Mouse (Mus musculus): ENCODE results near the gene Cd33. TPM values are rescaled to one million over a fixed set of nuclear protein-coding genes. Genes with fewer than 3 reads are reported as not detected.

The Cd33 gene
- polyA plus RNA-seq, 1 experiment from 2014 or later = 5.1 TPM

DNA sequence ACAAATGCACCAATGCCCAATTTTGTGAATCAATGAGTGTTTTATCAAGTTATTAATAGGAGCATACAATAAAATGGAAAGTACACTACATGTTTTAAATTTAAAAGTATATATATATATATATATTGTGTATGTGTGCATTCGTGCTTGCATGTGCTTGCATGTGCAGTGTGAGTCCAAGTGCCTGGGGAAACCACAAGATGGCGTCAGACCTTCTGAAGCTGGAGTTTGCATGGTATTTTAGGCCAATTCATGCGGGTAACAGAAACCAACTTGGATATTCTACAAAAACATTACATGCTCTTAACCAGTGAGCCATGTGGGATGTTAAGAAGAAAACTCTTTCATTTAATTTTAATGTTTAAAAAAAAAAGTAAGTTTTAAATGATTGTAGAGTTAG is 18.9 kb downstream of the Cd33 start:
- no peak overlapping the region for H3K27ac ChIP-seq (ENCODE audit: low read depth)
- ATAC-seq (no peak), DNase-seq (no peak)
- no peaks in the 10 kb centered on the region for H3K9me3 ChIP-seq (ENCODE audit: low read length)
- H3K4me1 ChIP-seq (ENCODE audit: insufficient read depth) = no peaks in the 10 kb centered on the region
- no peaks in the 10 kb centered on the region for H3K27me3 ChIP-seq (ENCODE audit: insufficient read depth, low read length)
- WGBS (ENCODE audit: insufficient replicate concordance) = 34% methylated on average over 3 of the region's 3 CpGs
- no peak for TF ChIP-seq EP300 (IDR thresholded peaks at IDR 0.05; ENCODE audit: low read depth)
- TF ChIP-seq CTCF (IDR thresholded peaks at IDR 0.05; ENCODE audit: low read depth) = peak; percentile 49
- no peak overlapping the region for H3K4me2 ChIP-seq (ENCODE audit: low read depth, low read length)
- no peak overlapping the region for H3K4me3 ChIP-seq (ENCODE audit: low read depth, low read length)
- no peaks in the 10 kb centered on the region; the same call in 1 of the 2 replicates for H3K36me3 ChIP-seq (replicated peaks; ENCODE audit: insufficient read depth, low read length)
- no peak overlapping the region for H3K9ac ChIP-seq (replicated peaks)

DNA sequence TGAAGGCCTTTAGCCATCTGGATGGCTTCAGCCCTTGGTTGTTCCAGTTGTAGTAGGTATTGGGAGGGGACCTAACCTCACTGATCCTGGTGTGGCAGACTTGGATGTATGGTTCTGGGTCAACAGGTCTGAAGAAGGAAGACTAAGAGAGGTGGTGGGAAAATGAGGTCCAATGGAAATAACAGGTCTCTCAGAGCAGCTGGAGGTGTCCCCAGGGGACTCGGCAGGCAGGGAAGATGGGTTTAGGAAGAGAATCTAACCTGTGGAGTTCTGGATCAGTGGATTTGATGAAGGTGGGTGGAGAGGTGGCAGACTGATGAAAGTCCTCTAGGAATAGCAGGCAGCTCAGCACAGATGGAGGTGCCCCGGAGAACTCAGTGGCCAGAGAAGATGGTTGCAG is 21.5 kb downstream of the Cd33 start:
- Histone ChIP-seq H3K9me3 (ENCODE audit: low read length) (no peaks in the 10 kb centered on the region), H3K27ac (ENCODE audit: low read depth) (no peak overlapping the region), H3K4me1 (ENCODE audit: insufficient read depth) (no peaks in the 10 kb centered on the region), H3K27me3 (ENCODE audit: insufficient read depth, low read length) (no peaks in the 10 kb centered on the region), H3K36me3 (replicated peaks; ENCODE audit: insufficient read depth, low read length) (no peaks in the 10 kb centered on the region), H3K4me2 (ENCODE audit: low read depth, low read length) (no peak overlapping the region), H3K9ac (replicated peaks) (no peak overlapping the region), H3K4me3 (ENCODE audit: low read depth, low read length) (no peak overlapping the region)
- WGBS (ENCODE audit: insufficient replicate concordance) = 78% methylated on average over 2 of the region's 2 CpGs
- TF ChIP-seq CTCF (IDR thresholded peaks at IDR 0.05; ENCODE audit: low read depth) = no peak
- no peak for TF ChIP-seq EP300 (IDR thresholded peaks at IDR 0.05; ENCODE audit: low read depth)
- DNase-seq = no peak
- no peak for ATAC-seq

DNA sequence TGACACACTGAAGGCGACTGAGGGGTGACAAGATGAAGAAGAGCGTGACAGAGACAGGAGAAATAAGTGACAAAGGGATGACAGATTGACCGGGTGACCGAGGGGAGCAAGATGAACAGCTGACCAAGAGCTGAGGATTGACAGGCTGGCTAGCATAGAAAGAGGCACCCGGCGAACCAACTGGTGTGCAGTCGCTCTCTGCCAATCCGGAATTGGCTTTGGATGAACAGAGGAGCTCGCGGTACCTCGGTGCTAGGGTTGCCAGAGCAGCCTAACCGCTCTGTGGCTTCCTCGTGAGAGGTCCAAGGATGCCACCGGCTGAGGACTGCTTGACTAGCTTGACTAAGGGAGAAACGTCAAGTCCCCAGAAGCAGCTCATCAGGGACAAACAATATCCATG is 25.9 kb downstream of the Cd33 start:
- Histone ChIP-seq H3K27me3 (ENCODE audit: insufficient read depth, low read length) (no peaks in the 10 kb centered on the region), H3K4me3 (ENCODE audit: low read depth, low read length) (no peak overlapping the region), H3K36me3 (replicated peaks; ENCODE audit: insufficient read depth, low read length) (no peaks in the 10 kb centered on the region), H3K27ac (ENCODE audit: low read depth) (no peak overlapping the region), H3K9ac (replicated peaks) (no peak overlapping the region), H3K4me2 (ENCODE audit: low read depth, low read length) (no peak overlapping the region), H3K4me1 (ENCODE audit: insufficient read depth) (no peaks in the 10 kb centered on the region), H3K9me3 (ENCODE audit: low read length) (no peaks in the 10 kb centered on the region)
- ATAC-seq = no peak
- WGBS (ENCODE audit: insufficient replicate concordance) = 82% methylated on average over 15 of the region's 15 CpGs
- no peak for DNase-seq
- TF ChIP-seq EP300 (IDR thresholded peaks at IDR 0.05; ENCODE audit: low read depth) (no peak), CTCF (IDR thresholded peaks at IDR 0.05; ENCODE audit: low read depth) (no peak)

DNA sequence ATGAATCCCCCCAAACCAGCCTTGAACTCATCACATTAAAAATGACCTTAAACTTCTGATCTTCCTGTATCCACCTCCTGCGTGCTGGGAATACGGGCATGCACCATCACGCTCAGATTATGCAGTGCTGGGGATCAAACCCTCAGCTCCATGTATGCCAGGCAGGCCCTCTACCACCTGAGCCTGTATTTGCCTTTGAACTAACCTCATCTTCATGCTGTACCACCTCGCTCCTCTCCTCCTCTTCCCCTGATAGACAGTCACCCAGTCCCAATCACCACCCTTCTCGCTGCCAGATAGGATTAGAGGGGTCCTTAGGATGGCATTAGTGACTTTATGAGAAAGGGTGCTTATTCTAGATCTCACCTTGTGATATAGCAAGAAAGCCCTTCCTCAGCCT is 29.2 kb downstream of the Cd33 start:
- 73% methylated on average over 5 of the region's 5 CpGs for WGBS (ENCODE audit: insufficient replicate concordance)
- no peak for DNase-seq
- no peak overlapping the region for H3K4me2 ChIP-seq (ENCODE audit: low read depth, low read length)

DNA sequence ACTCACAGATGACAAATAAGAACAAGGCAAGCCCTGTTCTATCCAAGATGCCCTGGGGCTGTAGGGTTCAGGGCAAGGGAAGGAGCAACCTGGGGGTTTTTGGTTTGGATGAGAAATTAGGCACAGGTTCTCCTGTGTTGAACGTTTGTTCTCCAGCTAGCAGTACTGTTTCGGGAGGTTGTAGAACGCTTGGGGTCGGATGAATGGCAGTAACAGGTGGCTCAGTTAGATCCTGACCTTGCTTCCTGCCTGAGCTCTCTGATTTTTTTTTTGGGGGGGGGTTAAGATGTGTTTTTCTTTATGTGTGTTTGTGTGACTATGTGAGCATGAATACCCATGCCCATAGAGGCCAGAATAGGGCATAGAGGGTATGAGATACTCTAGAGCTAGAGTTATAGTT is 31.7 kb downstream of the Cd33 start:
- no peak overlapping the region for H3K9ac ChIP-seq (replicated peaks)
- H3K4me1 ChIP-seq (ENCODE audit: insufficient read depth) = no peaks in the 10 kb centered on the region
- WGBS (ENCODE audit: insufficient replicate concordance) = 66% methylated on average over 4 of the region's 4 CpGs
- ATAC-seq (no peak), DNase-seq (no peak)
- no peak overlapping the region for H3K4me2 ChIP-seq (ENCODE audit: low read depth, low read length)
- no peaks in the 10 kb centered on the region for H3K9me3 ChIP-seq (ENCODE audit: low read length)
- no peak for TF ChIP-seq EP300 (IDR thresholded peaks at IDR 0.05; ENCODE audit: low read depth)
- no peak for TF ChIP-seq CTCF (IDR thresholded peaks at IDR 0.05; ENCODE audit: low read depth)
- H3K27ac ChIP-seq (ENCODE audit: low read depth) = no peak overlapping the region
- H3K27me3 ChIP-seq (ENCODE audit: insufficient read depth, low read length) = no peaks in the 10 kb centered on the region
- no peak overlapping the region for H3K4me3 ChIP-seq (ENCODE audit: low read depth, low read length)
- no peaks in the 10 kb centered on the region for H3K36me3 ChIP-seq (replicated peaks; ENCODE audit: insufficient read depth, low read length)

More for the DNA sequence above, 29.2 kb downstream of the Cd33 start:
- no peak for ATAC-seq
- H3K27me3 ChIP-seq (ENCODE audit: insufficient read depth, low read length) = no peaks in the 10 kb centered on the region
- H3K9ac ChIP-seq (replicated peaks) = no peak overlapping the region
- H3K36me3 ChIP-seq (replicated peaks; ENCODE audit: insufficient read depth, low read length) = no peaks in the 10 kb centered on the region
- H3K9me3 ChIP-seq (ENCODE audit: low read length) = no peaks in the 10 kb centered on the region
- TF ChIP-seq EP300 (IDR thresholded peaks at IDR 0.05; ENCODE audit: low read depth) (no peak), CTCF (IDR thresholded peaks at IDR 0.05; ENCODE audit: low read depth) (no peak)
- no peak overlapping the region for H3K27ac ChIP-seq (ENCODE audit: low read depth)
- H3K4me3 ChIP-seq (ENCODE audit: low read depth, low read length) = no peak overlapping the region
- no peaks in the 10 kb centered on the region for H3K4me1 ChIP-seq (ENCODE audit: insufficient read depth)

DNA sequence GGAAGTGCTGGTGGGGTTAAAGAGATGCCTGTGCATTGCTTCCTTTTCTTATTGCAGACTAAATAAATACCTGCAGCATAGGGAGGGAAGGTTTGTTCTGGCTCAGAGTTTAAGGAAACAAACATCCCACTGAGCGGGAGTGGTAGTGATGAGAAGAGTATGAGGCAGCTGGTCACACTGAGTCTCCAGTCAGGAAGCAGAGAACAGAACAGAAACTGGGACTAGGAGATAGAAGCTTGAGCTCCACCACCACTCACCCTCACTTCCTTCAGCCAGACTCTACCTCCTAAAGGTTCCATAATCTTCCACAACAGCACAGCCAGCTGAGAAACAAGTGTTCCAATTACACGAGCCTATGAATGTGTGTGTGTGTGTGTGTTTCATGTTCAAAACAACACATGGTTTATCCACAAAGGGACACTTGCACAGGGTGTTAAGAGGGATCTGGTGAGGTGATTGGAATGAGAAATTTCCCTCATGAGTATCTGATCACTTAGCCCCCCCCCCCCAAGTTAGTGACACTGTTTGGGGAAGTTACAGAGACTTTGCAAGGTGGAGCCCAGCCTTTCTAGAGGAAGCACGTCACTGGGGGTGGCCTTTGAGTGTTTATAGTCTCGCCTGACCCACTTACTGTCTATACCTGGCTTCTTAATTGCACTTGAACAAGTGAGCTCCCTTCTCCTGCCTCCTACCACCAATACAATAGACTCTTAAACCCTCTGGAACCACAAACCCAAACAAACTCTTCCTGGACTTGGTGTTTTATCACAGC is 32.3 kb downstream of the Cd33 start:
- no peaks in the 10 kb centered on the region for H3K36me3 ChIP-seq (replicated peaks; ENCODE audit: insufficient read depth, low read length)
- H3K27ac ChIP-seq (ENCODE audit: low read depth) = no peak overlapping the region
- H3K9ac ChIP-seq (replicated peaks) = no peak overlapping the region
- no peaks in the 10 kb centered on the region for H3K27me3 ChIP-seq (ENCODE audit: insufficient read depth, low read length)
- no peaks in the 10 kb centered on the region for H3K9me3 ChIP-seq (ENCODE audit: low read length)
- TF ChIP-seq EP300 (IDR thresholded peaks at IDR 0.05; ENCODE audit: low read depth) (no peak), CTCF (IDR thresholded peaks at IDR 0.05; ENCODE audit: low read depth) (no peak)
- ATAC-seq (no peak), DNase-seq (no peak)
- H3K4me2 ChIP-seq (ENCODE audit: low read depth, low read length) = no peak overlapping the region
- H3K4me1 ChIP-seq (ENCODE audit: insufficient read depth) = no peaks in the 10 kb centered on the region
- no peak overlapping the region for H3K4me3 ChIP-seq (ENCODE audit: low read depth, low read length)
- WGBS (ENCODE audit: insufficient replicate concordance) = 28% methylated on average over 4 of the region's 4 CpGs

Measured in liver, postnatal 0 days (tissue).